Mouse (Mus musculus): ENCODE measurements around the gene Manba.
"Not testable (repeated sequence)": the region's sequence is repeated elsewhere in the genome, so short reads cannot be mapped to it uniquely, and the experiment has no call there.

Manba gene

GRCm38 (mm10) chr3:135485128-135485899 lies at the start of gene Manba:
Gene Manba, plus strand, starts transcription at chr3:135485611.
- DNase-seq, result peak; percentile 91

GRCm38 (mm10) chr3:135436901-135437616 lies 48.4 kb upstream of the Manba start:
- DNase-seq, result no peak

DNA sequence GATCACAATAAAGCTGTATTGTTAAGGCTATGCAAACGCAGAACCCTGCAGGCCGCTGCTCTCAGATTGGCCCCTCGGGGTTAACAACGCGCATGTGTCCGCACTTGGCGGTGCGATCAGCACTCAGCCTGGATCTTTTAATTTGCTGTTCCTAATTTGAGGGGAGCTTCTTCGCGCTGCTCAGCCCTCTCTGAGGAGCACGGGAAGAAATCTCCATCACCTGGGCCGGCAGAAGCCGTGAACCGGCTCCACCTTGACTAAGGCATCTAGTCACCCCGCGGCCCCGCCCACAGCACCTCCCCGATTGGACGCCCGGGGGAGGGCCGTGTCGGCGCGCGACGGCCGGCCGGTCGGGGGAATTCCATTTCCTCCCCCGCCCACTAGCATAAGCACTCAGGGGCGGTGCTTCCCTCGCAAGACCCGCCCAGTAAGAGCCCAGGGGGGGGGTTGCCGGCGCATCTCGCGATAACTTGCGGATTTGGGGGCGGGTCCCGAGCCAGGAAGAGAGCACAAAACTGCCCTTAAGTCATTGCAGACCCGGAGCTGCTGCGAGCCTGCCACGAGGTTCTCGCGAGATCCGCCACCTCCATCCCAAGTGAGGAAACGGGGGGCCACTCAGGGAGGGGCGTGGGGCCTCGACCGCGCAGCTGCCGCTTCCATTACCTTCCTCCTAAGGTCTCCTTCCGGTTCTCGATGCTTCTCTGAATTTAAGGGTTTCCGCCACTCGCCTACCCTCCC lies 47.5 kb upstream of the Manba start, which contains the start of gene Ube2d3:
TSS of gene Ube2d3 (plus strand) at position 392 of the 738 bp plus-strand sequence.
- DNase-seq, result peak; percentile 99

- DNase-seq, result peak; percentile 95
Measured at GRCm38 (mm10) chr3:135438531-135438912, 46.9 kb upstream of the Manba start.

DNA sequence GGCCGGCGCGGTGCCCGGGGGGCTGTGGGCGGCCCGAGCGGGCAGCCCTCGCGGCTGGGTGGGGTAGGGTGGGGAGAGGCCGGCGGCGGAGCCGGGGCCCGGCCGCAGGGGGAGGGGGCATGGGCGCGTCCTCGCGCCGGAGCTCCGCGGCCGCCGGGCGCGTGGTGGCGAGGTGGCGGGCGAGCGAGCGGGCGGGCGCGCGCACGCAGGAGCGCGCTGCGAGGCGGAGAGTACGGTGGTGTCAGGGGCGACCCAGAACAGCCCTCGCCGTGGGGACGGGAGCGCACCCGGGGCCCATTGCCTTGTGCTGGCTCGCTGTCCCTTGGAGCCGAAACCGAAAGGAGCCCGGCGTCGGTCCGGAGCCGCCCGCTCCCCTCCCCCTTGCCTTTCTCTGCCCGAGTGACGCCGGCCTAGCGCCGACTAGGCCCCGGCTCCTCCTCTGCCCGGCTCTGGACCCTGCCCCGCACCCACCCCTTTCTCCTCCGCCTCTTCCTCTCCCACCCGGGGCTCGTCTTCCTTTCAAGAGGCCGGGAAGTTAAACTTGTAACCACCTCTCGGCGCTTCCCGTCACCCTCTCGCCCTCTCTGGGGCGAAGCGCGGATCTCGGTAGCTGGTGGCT lies 46.4 kb upstream of the Manba start:
- peak; percentile 93 for DNase-seq

- no peak for DNase-seq
Measured at GRCm38 (mm10) chr3:135439651-135440050, 45.8 kb upstream of the Manba start.

DNA sequence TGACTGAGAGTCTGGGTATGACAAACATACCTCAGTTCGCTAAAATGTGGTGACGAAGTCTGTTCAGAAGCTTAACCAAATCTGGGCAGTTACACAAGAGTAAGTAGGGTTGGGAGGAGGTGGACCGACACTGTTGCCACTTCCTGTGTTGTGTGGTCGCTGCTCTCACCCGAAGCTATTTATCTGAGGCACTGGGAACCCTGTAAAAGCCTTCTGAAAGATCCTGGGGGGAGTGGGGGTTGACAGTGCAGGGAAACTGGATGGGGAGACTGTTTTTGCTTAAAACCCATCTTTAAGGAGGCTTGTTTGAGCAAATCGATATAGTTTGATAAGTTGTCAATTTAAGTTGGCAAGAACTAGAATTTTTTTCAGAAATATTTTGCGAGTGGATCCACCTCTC lies 45.2 kb upstream of the Manba start:
- peak; percentile 37 for DNase-seq

DNA sequence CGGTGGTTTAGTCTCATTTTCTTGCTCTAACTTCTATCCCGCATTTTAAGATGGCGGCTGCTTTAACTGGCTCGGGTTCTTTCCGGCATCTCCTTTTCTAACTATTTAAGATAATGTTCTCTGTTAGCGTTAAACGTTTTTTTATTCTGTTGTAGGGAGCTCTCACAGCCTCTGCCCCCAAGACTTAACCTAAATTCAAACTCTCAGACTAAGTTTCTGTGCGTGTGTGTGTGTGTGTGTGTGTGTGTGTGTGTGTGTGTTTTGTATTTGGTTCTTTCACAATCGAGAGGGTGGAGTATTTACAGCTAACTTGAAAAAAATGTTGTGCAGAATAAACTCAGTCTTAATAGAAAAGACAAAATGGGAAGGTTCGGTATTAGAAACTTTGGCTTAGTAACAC lies 44.8 kb upstream of the Manba start:
- DNase-seq, result peak; percentile 12

- DNase-seq, result no peak
Measured at GRCm38 (mm10) chr3:135444930-135445329, 40.5 kb upstream of the Manba start.

DNA sequence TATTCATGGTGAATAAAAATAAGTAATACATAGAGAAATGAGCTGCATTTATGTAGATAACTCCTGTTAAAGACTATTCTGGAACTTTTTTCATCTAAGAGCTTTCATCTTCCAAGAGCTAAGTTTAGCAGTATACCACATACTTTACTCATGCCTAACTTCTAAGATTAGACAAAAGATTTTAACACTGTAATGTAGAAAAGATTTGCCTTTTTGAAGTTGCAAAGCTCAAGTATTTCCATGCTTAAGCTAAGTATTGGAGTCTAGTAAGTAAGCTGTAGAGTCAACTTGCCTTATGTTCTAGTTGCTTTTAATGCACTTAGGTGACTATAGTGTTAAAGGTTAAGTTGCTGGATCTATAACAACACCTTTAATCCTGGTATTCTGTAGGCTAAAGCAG lies 26.4 kb upstream of the Manba start:
- no peak for DNase-seq

DNA sequence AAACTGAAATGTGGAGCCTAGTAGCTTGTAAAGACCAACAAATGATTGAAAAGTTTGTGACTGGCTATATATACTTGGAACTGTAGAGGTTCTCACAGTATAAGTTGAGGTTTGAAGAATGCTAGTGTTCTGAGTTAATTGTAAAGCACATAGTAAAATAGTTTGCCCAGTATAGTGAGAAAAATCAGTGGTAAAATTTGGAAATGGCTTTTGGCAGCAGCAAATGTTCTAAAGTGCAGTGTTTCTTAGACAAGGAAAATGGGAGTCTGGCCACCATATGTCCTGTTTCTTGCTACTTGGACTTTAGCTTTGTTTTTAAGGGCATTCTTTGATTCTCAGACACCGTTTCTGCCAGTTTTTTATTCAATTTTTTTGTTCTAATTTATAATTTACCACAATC lies 17.0 kb upstream of the Manba start:
- no peak for DNase-seq

GRCm38 (mm10) chr3:135469146-135469545 lies 16.3 kb upstream of the Manba start:
- DNase-seq, result no peak

GRCm38 (mm10) chr3:135469974-135470373 lies 15.4 kb upstream of the Manba start:
- peak; percentile 83 for DNase-seq

- DNase-seq, result no peak
Measured at GRCm38 (mm10) chr3:135470823-135471222, 14.6 kb upstream of the Manba start.

DNA sequence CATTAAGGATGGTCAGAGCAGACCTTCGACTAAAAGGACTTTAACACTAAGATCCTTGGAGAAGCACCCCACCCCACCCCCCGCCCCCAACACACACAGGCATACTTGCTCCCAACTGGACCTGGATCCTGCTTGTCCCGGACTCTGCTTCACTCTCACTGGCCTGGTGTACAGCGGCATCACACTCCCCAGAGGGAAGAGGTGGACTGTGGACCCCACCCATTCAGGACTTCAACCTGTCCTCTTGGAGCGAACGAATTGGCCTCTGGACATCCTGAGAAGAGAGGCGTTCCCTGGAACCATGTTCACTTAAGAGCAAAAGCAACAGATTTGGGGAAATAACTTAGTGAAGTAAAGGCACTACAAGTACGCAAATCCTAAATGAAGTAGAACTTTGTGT lies 10.4 kb upstream of the Manba start:
- DNase-seq, result peak; percentile 34

GRCm38 (mm10) chr3:135476286-135476685 lies 9.1 kb upstream of the Manba start:
- no peak for DNase-seq

DNA sequence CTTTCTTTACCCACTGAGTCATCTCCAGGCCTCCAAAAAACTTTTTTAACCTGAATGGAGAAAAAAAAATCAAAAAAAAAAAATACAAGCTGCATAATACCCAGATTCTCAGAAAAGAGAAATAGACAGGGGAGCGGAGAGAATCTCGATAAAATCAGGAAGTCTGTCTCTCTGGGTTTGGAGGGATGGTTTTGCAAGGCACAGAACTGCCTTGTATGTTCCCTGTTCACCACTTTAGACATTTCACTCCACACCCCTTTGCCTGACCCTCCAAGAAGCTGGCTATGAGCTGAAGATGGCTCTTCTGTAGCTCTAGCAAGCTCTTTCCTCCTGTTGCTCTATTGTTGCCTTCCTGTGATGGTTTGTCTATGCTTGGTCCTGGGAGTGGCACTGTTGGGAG lies 8.4 kb upstream of the Manba start:
- no peak for DNase-seq

GRCm38 (mm10) chr3:135479090-135479489 lies 6.3 kb upstream of the Manba start:
- not testable (repeated sequence) for DNase-seq

DNA sequence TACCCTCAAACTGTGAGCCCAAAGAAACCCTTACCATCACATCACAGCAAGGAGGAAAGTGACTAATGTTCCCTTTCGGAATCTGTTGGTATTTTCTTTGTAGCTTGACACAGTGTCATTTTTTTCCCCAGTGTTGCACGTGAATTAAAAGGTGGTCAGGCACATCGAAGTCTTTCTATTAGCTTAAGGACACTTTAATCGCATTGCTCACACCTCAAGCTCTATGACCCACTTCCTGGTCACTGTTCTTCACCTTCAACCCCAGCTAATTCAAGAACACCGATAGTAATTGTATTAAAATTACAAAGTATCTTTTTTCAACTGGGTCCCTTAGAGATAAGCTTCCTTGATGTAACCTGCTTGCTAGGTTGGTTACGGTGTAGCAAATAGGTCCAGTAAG lies 4.6 kb upstream of the Manba start:
- no peak for DNase-seq

DNA sequence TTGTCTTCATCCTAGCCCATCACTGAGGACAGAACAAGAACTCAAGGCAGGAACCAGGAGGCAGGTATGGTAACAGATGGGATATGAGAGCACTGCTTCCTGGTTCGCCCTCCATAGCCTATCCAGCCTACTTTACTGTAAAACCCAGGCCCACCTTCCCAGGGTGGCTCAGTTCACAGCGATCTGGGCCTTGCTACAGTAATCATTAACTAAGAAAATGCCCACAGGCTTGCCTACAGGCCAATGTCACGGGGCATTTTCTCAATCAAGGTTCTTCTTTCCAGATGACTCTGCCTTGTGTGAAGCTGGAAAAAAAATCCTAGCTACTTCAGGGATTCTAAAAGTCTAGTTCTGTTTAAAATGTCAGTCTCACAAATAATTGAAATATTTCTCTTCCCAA lies 3.8 kb upstream of the Manba start:
- DNase-seq, result peak; percentile 52

- DNase-seq, result not testable (repeated sequence)
Measured at GRCm38 (mm10) chr3:135484650-135485049, 761 bp upstream of the Manba start.

- no peak for DNase-seq
Measured at GRCm38 (mm10) chr3:135485900-135486241, 460 bp downstream of the Manba start.

- no peak for DNase-seq
Measured at GRCm38 (mm10) chr3:135486351-135486750, 940 bp downstream of the Manba start.
